Mouse (Mus musculus): Measurements from ENCODE around the gene Micall2. TPM values are rescaled to one million over a fixed set of nuclear protein-coding genes. Genes with fewer than 3 reads are reported as not detected.

Micall2 gene
- total and polyA plus RNA-seq, 2 experiments from 2014 or later = 1.1 to 1.3 TPM

DNA sequence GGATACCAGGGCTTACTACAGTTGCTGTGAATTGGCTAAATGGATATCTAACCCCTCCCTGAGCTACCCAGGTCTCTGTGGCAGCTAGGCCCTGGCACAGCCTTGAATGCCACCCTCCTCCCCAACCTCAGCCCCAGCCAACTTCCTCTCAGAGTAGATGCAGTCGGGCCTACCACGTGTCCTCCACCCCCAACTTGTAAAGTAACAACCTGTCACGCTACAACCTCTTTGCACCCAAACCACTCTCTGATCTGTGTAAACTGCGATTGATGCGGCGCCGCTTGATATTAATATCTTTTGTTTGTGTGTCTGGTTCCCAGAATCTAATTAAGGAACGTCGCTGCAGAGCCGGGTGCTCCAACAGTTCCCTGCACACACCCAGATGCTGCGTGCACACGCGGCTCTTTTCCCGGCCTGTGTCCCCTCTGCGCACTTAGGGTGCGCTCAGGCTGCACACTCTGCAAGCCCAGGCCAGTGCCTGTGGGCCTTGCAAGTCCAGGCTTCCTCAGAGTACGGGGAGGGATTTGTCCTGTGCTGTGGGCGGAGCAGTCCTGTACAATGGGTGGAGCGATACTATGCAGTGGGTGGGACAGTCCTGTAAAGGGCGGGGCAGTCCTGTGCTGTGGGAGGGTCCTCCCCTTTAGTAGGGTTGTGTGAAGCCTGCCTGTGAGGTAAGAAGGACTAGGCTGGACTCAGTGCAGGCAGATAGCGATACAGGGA lies 49.4 kb downstream of the Micall2 start:
- Histone ChIP-seq H3K9me3 (replicated peaks; ENCODE audit: control insufficient read depth, low read length) (no peaks in the 10 kb centered on the region), H3K27ac (ENCODE audit: low read depth) (no peak overlapping the region), H3K27me3 (ENCODE audit: control insufficient read depth, insufficient read depth, low read length) (peaks cover 53% of the 10 kb centered on the region), H3K36me3 (replicated peaks; ENCODE audit: control insufficient read depth, insufficient read depth, low read length) (no peaks in the 10 kb centered on the region), H3K9ac (replicated peaks; ENCODE audit: low read depth, low read length) (no peak overlapping the region), H3K4me3 (ENCODE audit: low read depth, low read length) (no peak overlapping the region), H3K4me2 (ENCODE audit: low read depth, low read length) (no peak overlapping the region), H3K4me1 (ENCODE audit: control insufficient read depth, insufficient read depth) (no peaks in the 10 kb centered on the region)
- 27% methylated on average over 21 of the region's 21 CpGs for WGBS
- ATAC-seq (ENCODE audit: insufficient read depth, low read depth) = peak; percentile 52; the same call in 1 of the 2 replicates
- DNase-seq (ENCODE audit: low spot score) = no peak
- TF ChIP-seq CTCF (IDR thresholded peaks at IDR 0.05; ENCODE audit: low read depth) (no peak), EP300 (IDR thresholded peaks at IDR 0.05; ENCODE audit: low read depth) (no peak)

DNA sequence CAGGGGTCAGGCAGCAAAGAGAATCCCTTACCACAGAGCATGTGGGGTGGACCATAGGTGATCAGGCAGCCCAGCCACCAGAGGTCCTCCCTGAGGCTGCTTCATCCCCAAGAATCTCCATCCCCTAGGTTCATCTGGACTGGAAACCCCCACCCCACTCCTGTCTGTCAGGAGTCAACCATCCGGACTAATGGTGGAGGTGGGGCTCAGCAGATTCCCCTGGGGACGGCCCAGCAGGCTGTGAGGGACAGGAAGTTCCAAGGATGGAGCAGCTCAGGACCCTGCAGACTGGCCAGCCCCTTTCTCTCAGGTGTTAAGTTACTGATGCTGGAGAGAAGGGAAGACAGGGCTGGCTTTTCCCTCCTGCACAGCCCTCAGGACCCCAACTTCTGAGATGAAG lies 52.9 kb downstream of the Micall2 start:
- Histone ChIP-seq H3K9ac (replicated peaks; ENCODE audit: low read depth, low read length) (no peak overlapping the region), H3K9me3 (replicated peaks; ENCODE audit: control insufficient read depth, low read length) (no peaks in the 10 kb centered on the region), H3K4me1 (ENCODE audit: control insufficient read depth, insufficient read depth) (no peaks in the 10 kb centered on the region), H3K4me2 (ENCODE audit: low read depth, low read length) (no peak overlapping the region), H3K27me3 (ENCODE audit: control insufficient read depth, insufficient read depth, low read length) (peaks cover 65% of the 10 kb centered on the region), H3K36me3 (replicated peaks; ENCODE audit: control insufficient read depth, insufficient read depth, low read length) (no peaks in the 10 kb centered on the region), H3K27ac (ENCODE audit: low read depth) (no peak overlapping the region), H3K4me3 (ENCODE audit: low read depth, low read length) (no peak overlapping the region)
- DNase-seq (ENCODE audit: low spot score) (no peak), ATAC-seq (ENCODE audit: insufficient read depth, low read depth) (no peak)
- TF ChIP-seq EP300 (IDR thresholded peaks at IDR 0.05; ENCODE audit: low read depth) = no peak
- no peak for TF ChIP-seq CTCF (IDR thresholded peaks at IDR 0.05; ENCODE audit: low read depth)
- 0% methylated on average over 2 of the region's 2 CpGs for WGBS

DNA sequence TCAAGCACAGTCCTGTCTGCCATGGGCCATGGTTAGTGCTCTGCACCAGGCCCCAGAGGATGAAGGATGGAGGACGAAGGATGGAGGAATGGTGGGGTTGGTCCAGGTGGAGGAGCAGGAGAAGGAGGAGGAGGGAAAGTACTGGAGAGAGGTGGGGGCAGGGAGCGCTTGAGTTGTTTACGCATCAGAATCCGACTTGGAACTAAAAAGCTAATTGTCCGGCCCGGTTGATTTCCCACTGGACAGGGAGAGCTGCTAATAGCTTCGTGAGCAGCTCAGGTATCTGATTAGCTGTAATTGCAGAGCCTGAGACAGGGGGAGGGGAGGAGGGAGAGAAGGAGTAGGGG lies 53.5 kb downstream of the Micall2 start:
- Histone ChIP-seq H3K4me2 (ENCODE audit: low read depth, low read length) (no peak overlapping the region), H3K27me3 (ENCODE audit: control insufficient read depth, insufficient read depth, low read length) (peaks cover 59% of the 10 kb centered on the region), H3K4me3 (ENCODE audit: low read depth, low read length) (no peak overlapping the region), H3K36me3 (replicated peaks; ENCODE audit: control insufficient read depth, insufficient read depth, low read length) (no peaks in the 10 kb centered on the region), H3K4me1 (ENCODE audit: control insufficient read depth, insufficient read depth) (no peaks in the 10 kb centered on the region), H3K9me3 (replicated peaks; ENCODE audit: control insufficient read depth, low read length) (no peaks in the 10 kb centered on the region), H3K27ac (ENCODE audit: low read depth) (no peak overlapping the region), H3K9ac (replicated peaks; ENCODE audit: low read depth, low read length) (no peak overlapping the region)
- 4% methylated on average over 7 of the region's 7 CpGs for WGBS
- DNase-seq (ENCODE audit: low spot score) (no peak), ATAC-seq (ENCODE audit: insufficient read depth, low read depth) (no peak)
- no peak for TF ChIP-seq EP300 (IDR thresholded peaks at IDR 0.05; ENCODE audit: low read depth)
- TF ChIP-seq CTCF (IDR thresholded peaks at IDR 0.05; ENCODE audit: low read depth) = no peak

DNA sequence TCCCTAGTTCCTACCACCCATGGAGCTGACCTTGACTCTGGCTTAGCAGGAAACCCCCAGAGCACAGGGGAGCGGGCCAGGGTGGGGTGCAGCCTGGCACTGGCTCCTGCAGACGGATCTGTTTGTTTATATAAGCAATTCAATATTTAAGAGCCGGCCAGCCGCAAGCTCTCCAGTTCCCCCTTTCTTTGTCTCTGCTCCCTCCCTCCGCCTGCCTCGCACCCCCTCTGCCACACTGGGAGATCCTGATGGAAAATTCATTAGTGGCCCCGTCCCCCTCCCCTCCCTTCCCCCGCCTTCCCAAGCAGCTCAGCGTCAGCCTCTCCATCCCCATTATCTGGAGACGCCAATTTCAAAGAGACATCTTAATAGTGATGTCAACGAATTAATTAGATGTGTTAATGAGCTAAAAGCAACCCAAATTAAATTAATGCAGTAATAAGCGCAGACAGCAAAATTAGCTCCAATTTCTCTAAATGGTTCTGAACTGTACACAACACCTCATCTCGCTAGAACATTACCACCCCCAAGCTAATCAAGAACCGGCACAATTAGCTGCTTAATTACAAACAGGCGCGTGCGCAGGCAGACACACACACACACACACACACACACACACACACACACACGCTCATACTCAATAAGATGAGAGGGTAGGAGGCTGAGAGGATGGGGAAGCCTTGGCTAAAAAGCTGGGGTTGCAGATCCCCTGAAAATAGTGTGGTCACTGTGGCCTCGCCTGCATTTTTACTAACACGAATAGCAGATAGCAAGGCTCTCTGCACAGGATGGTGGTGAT lies 54.1 kb downstream of the Micall2 start:
- H3K27ac ChIP-seq (ENCODE audit: low read depth) = no peak overlapping the region
- no peak overlapping the region for H3K9ac ChIP-seq (replicated peaks; ENCODE audit: low read depth, low read length)
- no peak overlapping the region for H3K4me3 ChIP-seq (ENCODE audit: low read depth, low read length)
- no peak for ATAC-seq (ENCODE audit: insufficient read depth, low read depth)
- peaks cover 56% of the 10 kb centered on the region for H3K27me3 ChIP-seq (ENCODE audit: control insufficient read depth, insufficient read depth, low read length)
- TF ChIP-seq EP300 (IDR thresholded peaks at IDR 0.05; ENCODE audit: low read depth) (no peak), CTCF (IDR thresholded peaks at IDR 0.05; ENCODE audit: low read depth) (no peak)
- H3K36me3 ChIP-seq (replicated peaks; ENCODE audit: control insufficient read depth, insufficient read depth, low read length) = no peaks in the 10 kb centered on the region
- H3K4me1 ChIP-seq (ENCODE audit: control insufficient read depth, insufficient read depth) = no peaks in the 10 kb centered on the region
- H3K4me2 ChIP-seq (ENCODE audit: low read depth, low read length) = no peak overlapping the region
- WGBS = 4% methylated on average over 20 of the region's 20 CpGs
- no peak for DNase-seq (ENCODE audit: low spot score)
- H3K9me3 ChIP-seq (replicated peaks; ENCODE audit: control insufficient read depth, low read length) = no peaks in the 10 kb centered on the region

DNA sequence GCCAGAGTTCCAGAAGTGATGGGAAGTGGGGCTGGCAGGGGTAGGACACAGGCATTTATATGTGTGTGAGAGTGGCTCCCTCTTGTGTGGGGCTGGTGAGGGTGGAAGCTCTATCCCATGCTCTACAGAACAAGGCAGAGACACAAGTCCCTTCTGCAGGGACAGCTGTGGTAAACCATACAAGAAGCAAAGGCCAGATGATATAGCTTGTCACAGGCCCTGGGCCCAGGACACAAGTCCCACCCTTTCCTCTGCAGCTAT lies 60.5 kb downstream of the Micall2 start:
- no peak overlapping the region for H3K9ac ChIP-seq (replicated peaks; ENCODE audit: low read depth, low read length)
- H3K4me3 ChIP-seq (ENCODE audit: low read depth, low read length) = no peak overlapping the region
- H3K9me3 ChIP-seq (replicated peaks; ENCODE audit: control insufficient read depth, low read length) = no peaks in the 10 kb centered on the region
- no peak overlapping the region for H3K27ac ChIP-seq (ENCODE audit: low read depth)
- no peak for DNase-seq (ENCODE audit: low spot score)
- H3K27me3 ChIP-seq (ENCODE audit: control insufficient read depth, insufficient read depth, low read length) = peaks cover 56% of the 10 kb centered on the region
- no peaks in the 10 kb centered on the region for H3K4me1 ChIP-seq (ENCODE audit: control insufficient read depth, insufficient read depth)
- no peaks in the 10 kb centered on the region for H3K36me3 ChIP-seq (replicated peaks; ENCODE audit: control insufficient read depth, insufficient read depth, low read length)
- no peak overlapping the region for H3K4me2 ChIP-seq (ENCODE audit: low read depth, low read length)
- no peak for ATAC-seq (ENCODE audit: insufficient read depth, low read depth)
- no peak for TF ChIP-seq CTCF (IDR thresholded peaks at IDR 0.05; ENCODE audit: low read depth)
- TF ChIP-seq EP300 (IDR thresholded peaks at IDR 0.05; ENCODE audit: low read depth) = no peak

Measured in heart, postnatal 0 days (tissue).